Mouse (Mus musculus): Measurements from ENCODE around the gene Kat2a. TPM values are rescaled to one million over a fixed set of nuclear protein-coding genes. Genes with fewer than 3 reads are reported as not detected.

Kat2a gene
- total RNA-seq, 2 experiments from 2014 or later: 63.1 to 65.4 TPM

DNA sequence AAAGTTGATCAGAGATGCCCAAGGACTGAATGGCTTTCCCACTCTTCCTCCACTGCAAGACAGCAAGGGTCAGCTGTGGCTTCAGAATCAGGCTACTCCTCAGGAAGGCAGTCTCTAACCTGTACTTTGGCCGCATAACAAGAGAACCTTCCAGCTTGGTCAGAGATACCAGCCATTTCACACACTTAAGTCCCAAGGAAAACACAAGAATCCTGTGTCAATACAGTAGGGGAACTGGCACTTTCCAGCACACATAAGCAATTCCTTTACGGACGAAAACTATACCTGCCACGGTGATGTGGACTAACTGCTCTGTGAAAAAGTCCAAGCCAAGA, 24.4 kb upstream of the Kat2a start:
- no peak for DNase-seq (ENCODE audit: low spot score in 2 of 2)
- intact Hi-C loops (cut with DNase I): no loop called here

DNA sequence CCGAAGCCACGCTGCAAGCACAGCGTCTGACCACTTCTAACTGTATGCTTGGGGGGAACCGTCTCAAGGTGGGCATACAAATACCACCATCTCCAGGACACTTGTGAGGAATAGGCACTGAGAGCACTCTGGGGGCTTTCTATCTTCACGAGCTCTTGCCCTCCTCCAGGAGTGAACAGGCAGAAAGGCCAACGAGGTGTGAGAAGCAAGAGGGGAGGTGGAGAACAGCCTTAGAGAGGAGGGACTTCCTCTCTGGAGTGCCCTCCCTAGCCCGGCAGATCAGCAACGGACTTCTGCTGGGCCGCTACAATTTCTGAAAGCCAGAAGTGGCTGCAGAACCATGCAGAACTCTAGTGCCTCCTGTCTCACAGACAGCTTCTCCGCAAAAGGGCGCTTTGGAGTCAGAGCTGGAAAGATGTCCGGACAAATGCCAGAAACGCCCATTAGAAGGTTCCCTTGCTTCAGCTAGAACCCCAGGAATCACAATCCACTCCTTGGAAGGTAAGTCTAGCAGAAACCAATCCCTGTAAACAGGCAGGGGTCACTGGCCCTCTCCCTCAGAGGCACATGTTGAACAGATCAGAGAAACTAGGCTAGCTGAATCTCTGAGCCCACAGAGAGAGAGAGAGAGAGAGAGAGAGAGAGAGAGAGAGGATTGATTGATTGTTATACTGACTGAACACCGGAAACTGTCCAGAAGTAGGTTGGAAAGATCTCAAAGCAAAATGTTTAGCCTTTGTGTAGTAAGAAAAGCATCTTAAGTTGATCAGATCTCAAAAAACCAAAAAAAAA, 23.9 kb upstream of the Kat2a start:
- intact Hi-C loops (cut with DNase I): no loop called here

DNA sequence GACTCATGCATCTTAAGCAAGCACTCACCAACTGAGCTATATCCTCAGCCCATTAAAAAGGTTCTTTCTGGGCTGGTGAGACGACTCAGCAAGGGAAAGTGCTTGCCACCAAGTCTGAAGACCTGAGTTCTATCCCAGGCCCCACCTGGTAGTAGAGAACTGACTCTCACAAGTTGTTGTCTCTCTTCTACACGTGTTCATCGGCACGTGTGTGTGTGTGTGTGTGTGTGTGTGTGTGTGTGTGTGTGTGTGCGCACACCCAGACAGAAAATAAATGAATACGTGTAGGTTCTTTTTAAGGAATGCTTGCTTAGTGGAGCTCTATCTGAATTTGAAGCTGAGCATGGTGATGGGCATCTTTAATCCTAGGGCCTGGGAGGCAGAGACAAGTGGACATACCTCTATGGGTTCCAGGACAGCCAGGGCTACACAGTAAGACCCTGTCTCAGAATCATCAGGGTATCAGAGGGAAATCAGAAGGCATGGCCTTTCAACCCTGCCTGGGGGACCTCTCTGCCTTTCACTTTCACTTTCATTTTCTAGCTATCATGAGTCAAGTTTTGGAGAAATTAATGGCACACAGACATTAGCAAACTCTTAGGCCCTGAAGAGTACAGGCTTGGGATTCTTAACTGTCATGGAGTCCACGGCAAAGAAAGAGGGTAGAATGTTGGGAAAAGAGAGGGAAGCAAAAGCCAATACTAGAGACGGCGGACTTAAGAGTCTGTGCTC, 23.0 kb upstream of the Kat2a start:
- DNase-seq (ENCODE audit: low spot score in 2 of 2): no peak
- intact Hi-C loops (cut with DNase I): no loop called here

More for the DNA sequence above, 23.9 kb upstream of the Kat2a start:
- no peak for DNase-seq (ENCODE audit: low spot score in 2 of 2)

GRCm38 (mm10) chr11:100730477-100731205, 18.4 kb upstream of the Kat2a start:
- no peak for DNase-seq (ENCODE audit: low spot score in 2 of 2)
- intact Hi-C loops (cut with DNase I): no loop called here

DNA sequence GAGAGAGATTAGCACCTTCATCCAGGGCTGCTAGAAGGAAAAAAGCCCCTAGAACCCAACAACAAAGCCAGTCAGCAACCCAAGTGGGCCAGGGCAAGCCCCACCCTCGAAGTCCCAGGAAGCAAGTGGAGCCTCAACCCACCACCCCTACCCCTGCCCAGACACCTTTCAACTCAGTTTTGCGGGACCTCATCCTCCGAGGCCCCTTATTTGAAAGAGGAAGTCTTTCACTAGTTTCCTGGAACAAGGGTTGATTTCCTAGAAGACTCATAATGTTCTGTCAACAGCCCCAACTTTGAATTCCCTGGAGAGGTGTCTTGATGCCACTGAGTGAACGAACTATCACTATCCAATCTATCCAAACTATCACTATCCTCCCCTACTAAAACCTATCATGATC, 17.7 kb upstream of the Kat2a start:
- intact Hi-C loops (cut with DNase I): no loop called here
- no peak for DNase-seq (ENCODE audit: low spot score in 2 of 2)

DNA sequence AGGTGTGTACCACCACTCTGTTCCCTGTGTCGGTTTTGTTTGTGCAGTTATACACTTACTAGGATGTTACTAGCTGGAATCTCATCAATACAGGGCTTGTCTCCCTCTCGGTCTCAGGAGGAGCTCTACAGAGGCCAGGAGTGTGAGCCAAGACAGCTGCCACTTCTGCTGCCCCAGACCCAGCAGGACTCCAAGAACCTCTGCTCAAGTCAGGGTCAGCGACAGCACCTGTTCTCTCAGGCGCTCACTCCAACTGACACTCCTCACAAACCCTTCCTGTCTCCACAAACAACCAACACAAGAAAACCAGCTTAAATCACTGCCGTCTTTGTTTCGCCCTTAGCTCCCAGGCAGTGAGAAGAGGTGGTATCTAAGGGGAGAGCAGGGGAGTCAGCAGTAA, 16.3 kb upstream of the Kat2a start:
- DNase-seq (ENCODE audit: low spot score in 2 of 2): no peak
- intact Hi-C loops (cut with DNase I): no loop called here

DNA sequence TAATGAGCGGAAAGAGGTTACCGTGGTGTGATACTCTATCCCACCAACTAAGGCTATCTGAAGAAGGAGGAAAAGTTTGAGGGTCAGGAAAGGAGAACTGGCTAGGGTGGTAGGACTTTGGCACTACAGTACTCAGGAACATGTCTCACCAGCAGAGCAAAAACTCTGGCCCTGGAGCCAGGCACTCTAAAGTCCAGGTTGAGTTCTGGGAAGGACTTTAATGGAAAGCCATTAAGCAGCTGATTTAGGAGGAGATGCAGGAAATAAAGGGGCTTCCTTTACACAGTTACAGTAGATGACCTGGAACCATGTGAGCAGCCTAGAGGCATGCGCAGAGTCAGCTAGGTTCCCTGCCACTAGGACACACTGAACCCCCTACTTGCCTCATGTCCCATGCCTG, 14.9 kb upstream of the Kat2a start:
- DNase-seq (ENCODE audit: low spot score in 2 of 2): no peak
- intact Hi-C loops (cut with DNase I): no loop called here

DNA sequence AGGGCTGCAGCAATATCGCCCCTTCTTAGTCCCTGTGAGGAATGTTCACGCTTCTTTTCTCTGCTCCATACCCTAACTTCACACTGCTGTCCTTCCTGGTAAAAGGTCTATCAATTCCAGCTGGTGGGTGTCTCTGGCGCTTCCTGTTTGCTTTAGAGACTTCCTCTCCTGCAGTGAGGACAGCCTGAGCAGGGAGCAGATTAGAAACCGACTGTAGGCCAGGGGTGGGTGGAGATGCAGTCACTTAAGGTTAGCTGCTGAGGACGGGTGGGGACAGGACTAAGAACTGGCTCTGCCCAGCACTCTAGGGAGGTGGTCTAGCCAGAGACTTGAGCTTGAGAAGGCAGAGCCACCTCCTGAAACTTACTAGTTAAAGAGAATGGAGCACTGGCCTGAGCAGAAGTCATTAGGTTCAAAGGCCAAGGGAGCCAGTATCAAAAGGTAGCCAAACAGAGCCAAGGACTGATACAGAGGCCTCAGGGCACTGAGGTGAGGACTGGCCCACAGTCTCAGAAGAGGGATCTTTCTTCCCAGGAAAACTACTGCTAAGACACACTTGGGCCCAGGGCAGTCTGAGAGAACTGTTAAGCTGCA, 12.8 kb upstream of the Kat2a start:
- intact Hi-C loops (cut with DNase I): no loop called here
- no peak for DNase-seq (ENCODE audit: low spot score in 2 of 2)

- intact Hi-C loops (cut with DNase I): no loop called here
- no peak for DNase-seq (ENCODE audit: low spot score in 2 of 2)
Measured at GRCm38 (mm10) chr11:100722493-100723028, 10.3 kb upstream of the Kat2a start.

- no peak for DNase-seq (ENCODE audit: low spot score in 2 of 2)
- intact Hi-C loops (cut with DNase I): no loop called here
Measured at GRCm38 (mm10) chr11:100721776-100722492, 9.7 kb upstream of the Kat2a start.

DNA sequence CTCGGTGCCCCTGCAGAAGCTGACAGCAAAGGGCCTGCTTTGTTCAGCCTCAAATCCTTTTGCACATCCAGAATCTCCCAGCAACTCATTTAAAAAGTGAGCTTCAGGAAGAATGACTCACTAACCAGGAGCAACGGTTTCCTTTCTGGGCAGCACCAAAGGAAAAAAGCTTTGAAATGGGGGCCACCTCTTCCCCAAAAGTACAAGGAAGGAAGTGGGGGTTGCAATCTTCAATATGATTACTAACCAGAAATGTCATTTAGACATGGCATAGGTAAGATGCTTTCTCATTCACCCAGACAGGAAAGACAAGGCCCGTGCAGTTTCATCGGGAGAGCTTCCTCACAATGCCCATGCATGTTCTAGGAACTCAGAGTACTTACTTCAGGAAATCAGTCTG, 9.0 kb upstream of the Kat2a start:
- intact Hi-C loops (cut with DNase I): no loop called here
- no peak for DNase-seq (ENCODE audit: low spot score in 2 of 2)

GRCm38 (mm10) chr11:100720345-100720744, 8.1 kb upstream of the Kat2a start:
- no peak for DNase-seq (ENCODE audit: low spot score in 2 of 2)
- intact Hi-C loops (cut with DNase I): no loop called here

- intact Hi-C loops (cut with DNase I): no loop called here
Measured at GRCm38 (mm10) chr11:100719893-100720292, 7.6 kb upstream of the Kat2a start.

DNA sequence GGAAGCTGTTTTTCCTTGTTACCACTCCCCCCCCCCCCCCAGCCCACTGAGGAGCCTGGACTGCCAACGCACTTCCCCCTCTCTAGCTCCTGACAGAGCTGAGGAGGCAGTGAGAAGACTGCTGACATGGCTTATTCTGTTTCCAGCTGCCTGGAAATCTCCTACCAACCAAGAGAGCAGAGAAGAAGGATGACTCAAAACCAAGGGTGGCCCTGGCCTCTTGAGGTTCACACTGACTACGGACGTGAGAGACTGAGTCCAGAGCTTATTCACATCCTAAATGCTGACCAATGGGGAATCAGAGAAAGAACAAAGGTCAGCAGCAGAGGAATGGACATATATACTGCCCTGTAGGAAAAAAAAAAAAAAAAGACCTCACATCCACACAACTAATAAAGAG, 7.0 kb upstream of the Kat2a start:
- intact Hi-C loops (cut with DNase I): no loop called here

More at GRCm38 (mm10) chr11:100719893-100720292, 7.6 kb upstream of the Kat2a start:
- no peak for DNase-seq (ENCODE audit: low spot score in 2 of 2)

DNA sequence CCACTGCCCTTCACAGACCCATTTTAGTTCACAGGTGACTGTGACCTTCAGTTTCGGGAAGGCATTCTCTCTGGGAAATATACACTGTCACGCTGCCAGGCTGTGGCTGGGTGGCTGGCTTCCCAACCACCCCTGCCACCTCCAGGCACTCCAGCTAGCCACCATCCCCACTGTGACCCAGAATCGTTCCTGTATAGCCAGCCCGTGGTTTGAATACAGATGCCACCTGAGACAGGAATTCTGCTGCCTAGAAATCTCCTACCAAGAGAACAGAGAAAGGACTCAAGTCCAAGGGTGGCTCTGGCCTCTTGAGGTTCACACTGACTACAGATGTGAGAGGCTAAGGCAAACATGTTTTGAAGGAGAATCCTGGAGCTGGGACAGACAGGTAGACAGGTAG, 6.6 kb upstream of the Kat2a start:
- DNase-seq (ENCODE audit: low spot score in 2 of 2): no peak
- intact Hi-C loops (cut with DNase I): no loop called here

More for the DNA sequence above, 7.0 kb upstream of the Kat2a start:
- peak in 1 of 2 experiments; percentile 41 for DNase-seq (ENCODE audit: low spot score in 2 of 2)

- intact Hi-C loops (cut with DNase I): no loop called here
- DNase-seq (ENCODE audit: low spot score in 2 of 2): no peak
Measured at GRCm38 (mm10) chr11:100718462-100718861, 6.2 kb upstream of the Kat2a start.

DNA sequence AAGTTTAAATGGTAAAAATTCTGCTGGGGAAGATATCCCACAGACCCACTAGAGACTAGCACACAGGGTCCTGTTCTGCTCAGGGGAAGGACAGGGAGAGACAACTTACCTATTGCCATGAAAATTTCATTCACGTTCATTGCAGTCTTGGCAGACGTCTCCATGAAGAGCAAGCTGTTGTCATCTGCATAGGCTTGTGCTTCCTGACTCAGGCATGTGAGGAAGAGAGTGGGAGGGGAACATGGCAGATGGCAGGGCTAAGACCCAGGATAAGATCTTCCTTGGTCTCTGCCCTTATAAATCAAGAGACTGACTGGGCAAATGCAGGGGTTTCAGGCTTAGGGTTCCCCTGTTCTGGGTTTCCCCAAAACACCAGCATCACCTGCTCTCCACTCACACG, 4.4 kb upstream of the Kat2a start:
- intact Hi-C loops (cut with DNase I): no loop called here
- DNase-seq (ENCODE audit: low spot score in 2 of 2): peak in 1 of 2 experiments; percentile 50

DNA sequence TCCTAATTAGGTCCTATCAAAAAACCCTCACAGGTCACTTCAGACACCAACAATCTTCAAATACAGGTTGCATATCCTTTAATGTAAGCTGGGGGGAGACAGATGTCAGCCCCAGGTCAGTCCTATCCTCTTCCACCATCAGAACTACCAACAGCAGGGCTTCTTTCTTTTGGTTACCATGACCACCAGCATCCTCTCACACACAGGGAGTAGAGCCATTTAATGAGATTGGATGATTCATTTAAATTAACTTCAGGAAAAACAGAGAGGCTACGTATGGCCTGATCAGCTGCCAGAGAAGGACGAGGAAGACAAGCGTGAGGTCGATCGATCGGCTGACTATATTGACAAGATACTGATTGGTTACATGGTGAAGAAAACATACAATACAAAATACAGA, 2.7 kb upstream of the Kat2a start:
- intact Hi-C loops (cut with DNase I): loop anchor here (2.0 kb wide), 1 partner anchor 46 kb away; no protein-coding TSS in a partner anchor
- no peak for DNase-seq (ENCODE audit: low spot score in 2 of 2)

DNA sequence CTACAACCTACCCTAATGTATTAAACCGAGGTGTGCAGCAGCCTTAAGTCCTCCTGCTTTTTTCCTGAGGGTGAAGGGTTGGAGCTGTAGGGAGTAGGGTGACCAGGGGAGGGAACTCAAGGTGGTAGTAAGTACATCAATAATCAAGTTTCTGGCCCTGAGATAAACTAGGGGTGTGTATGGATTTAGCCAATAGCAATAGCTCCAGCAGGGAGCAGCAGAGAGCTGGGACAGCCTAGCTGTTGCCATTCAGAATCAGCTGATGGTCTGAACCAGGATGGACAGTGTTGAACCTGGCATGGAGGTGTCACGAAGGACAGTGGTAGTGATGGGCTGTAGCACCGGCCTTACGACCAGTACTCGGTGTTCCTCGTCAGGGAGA, 2.3 kb upstream of the Kat2a start:
- intact Hi-C loops (cut with DNase I): loop anchor here (2.0 kb wide), 1 partner anchor 46 kb away; no protein-coding TSS in a partner anchor
- peak; percentile 56 to 73 for DNase-seq (ENCODE audit: low spot score in 2 of 2)
